Mouse (Mus musculus) cerebellum, postnatal 10 days (tissue): ENCODE results near the gene Hist1h3c.
"Not testable (repeated sequence)": the region's sequence is repeated elsewhere in the genome, so short reads cannot be mapped to it uniquely, and the experiment has no call there.

ENCODE experiments used
- DNase-seq, 2 experiments: peaks; one replicate each; pipeline ENCODE4 v3.0.0; 2021; ENCODE audit warnings: mixed read lengths in 2 of 2

The Hist1h3c gene

DNA sequence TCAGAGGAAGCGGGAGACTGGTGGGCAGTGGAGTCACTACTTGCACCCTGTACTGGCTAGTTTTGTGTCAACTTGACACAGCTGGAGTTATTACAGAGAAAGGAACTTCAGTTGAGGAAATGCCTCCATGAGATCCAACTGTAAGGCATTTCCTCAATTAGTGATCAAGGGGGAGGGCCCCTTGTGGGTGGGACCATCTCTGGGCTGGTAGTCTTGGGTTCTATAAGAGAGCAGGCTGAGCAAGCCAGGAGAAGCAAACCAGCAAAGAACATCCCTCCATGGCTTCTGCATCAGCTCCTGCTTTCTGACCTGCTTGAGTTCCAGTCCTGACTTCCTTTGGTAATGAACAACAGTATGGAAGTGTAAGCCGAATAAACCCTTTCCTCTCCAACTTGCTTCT is 42.6 kb downstream of the Hist1h3c start:
- not testable (repeated sequence) for DNase-seq

DNA sequence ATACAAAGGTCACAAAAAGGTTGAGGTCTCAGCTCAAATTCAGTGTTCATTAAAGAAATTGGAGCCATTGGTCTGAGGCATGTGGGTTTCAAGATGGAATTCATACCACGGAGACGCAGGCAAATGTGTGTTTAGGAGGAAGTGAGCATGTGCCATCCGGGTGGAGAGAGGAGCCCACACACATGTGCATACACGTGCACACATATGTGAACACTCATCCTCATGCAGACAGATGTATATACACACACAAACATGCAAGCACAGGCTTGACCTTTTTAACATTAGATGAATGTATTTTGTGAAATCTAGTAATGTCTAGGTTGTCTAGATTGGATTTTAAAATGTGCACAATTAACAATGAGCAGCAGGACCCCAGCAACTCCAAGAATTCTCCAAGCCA is 43.2 kb downstream of the Hist1h3c start:
- no peak for DNase-seq

GRCm38 (mm10) chr13:23700786-23701520 is 44.4 kb downstream of the Hist1h3c start:
- DNase-seq = peak; percentile 74 to 80

- no peak for DNase-seq
These were observed 45.6 kb downstream of the Hist1h3c start for GRCm38 (mm10) chr13:23699767-23700166.

- peak in 1 of 2 experiments; percentile 10 for DNase-seq
These were observed 46.4 kb downstream of the Hist1h3c start for GRCm38 (mm10) chr13:23698996-23699395.

GRCm38 (mm10) chr13:23698300-23698693 is 47.1 kb downstream of the Hist1h3c start, which contains the start of gene Hist1h4c:
Gene Hist1h4c (minus strand): TSS chr13:23698454.
- peak; percentile 99 for DNase-seq

- DNase-seq = peak; percentile 57 to 67
These were observed 47.7 kb downstream of the Hist1h3c start for GRCm38 (mm10) chr13:23697491-23698299.

- DNase-seq = peak in 1 of 2 experiments; percentile 11
These were observed 49.3 kb downstream of the Hist1h3c start for GRCm38 (mm10) chr13:23696061-23696474.

- DNase-seq = no peak
These were observed 49.9 kb downstream of the Hist1h3c start, which contains the start of gene Hist1h1t for GRCm38 (mm10) chr13:23695514-23695913. Gene Hist1h1t (plus strand): TSS chr13:23695814.
